Mouse (Mus musculus): ENCODE results near the gene Arhgap9.

- TF ChIP-seq POLR2A (IDR thresholded peaks at IDR 0.05; ENCODE audit: control insufficient read depth, extremely low read depth, insufficient read depth, low read length, poor library complexity) = no peak
- no peak for TF ChIP-seq CTCF (IDR thresholded peaks at IDR 0.05; ENCODE audit: borderline replicate concordance, control insufficient read depth, extremely low read depth, insufficient read depth, low read length, poor library complexity)
Measured at GRCm38 (mm10) chr10:127340577-127341359, 19.0 kb downstream of the Arhgap9 start.
